Mouse (Mus musculus): ENCODE results near the gene Krt81. TPM values are rescaled to one million over a fixed set of nuclear protein-coding genes. Genes with fewer than 3 reads are reported as not detected.

Gene Krt81
- polyA plus RNA-seq, 1 experiment from 2014 or later: not detected

DNA sequence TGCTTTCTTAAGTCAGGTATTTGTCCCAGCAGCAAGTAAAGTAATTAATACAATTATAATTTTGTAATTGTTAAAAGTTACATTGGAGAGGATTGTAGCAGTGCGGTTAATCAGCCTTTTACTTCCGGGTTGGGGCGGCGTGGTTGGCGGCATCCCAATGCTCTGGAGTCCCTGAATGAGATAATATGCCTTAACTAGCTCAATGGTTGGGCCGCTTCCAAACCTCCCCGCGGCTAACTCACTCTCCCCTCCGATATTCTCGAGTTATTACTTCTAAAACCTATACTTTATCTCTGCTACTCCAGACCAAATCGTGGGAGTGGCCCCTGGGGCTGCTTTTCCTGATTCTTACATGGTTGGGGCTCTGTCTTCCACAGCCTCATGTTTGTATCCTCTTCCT is 17.0 kb downstream of the Krt81 start:
- no peaks in the 10 kb centered on the region for H3K36me3 ChIP-seq (ENCODE audit: control insufficient read depth, insufficient read depth, low read length)
- H3K4me3 ChIP-seq (ENCODE audit: low read depth, low read length): no peak overlapping the region
- no peaks in the 10 kb centered on the region for H3K4me1 ChIP-seq (ENCODE audit: control insufficient read depth, insufficient read depth, low read length)
- WGBS: 82% methylated on average over 11 of the region's 11 CpGs
- no peak overlapping the region for H3K9ac ChIP-seq (ENCODE audit: low read length)
- H3K4me2 ChIP-seq (ENCODE audit: low read depth, severe bottlenecking): no peak overlapping the region
- no peak overlapping the region for H3K27ac ChIP-seq (replicated peaks; ENCODE audit: low read depth, low read length)
- no peaks in the 10 kb centered on the region for H3K27me3 ChIP-seq (ENCODE audit: control insufficient read depth, insufficient read depth, low read length)
- H3K9me3 ChIP-seq (ENCODE audit: control insufficient read depth, low read length): no peaks in the 10 kb centered on the region
- ATAC-seq (ENCODE audit: insufficient number of reproducible peaks, low FRiP score, low TSS enrichment, low read depth): no peak
- no peak for DNase-seq (ENCODE audit: low spot score)

DNA sequence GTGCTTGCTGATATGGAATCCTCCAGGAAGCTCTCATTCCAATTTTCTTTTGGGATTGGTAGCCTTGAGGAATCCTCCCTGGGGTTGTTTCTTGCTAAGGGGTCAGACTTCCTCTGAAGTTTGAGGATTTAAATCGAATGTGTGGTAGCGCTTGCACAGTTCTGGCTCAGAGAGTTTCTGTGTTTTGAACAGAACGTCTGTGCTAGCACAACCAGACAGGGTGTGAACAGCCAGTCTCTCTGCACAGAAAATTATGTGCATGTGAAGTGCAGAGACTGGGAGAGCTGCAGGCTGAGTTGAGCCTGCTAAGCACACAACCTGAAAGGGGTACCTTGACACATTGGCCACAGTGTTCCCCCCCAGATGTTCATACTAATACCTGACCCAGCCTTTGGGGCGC is 22.7 kb downstream of the Krt81 start:
- Histone ChIP-seq H3K9ac (ENCODE audit: low read length) (no peak overlapping the region), H3K4me2 (ENCODE audit: low read depth, severe bottlenecking) (no peak overlapping the region), H3K4me3 (ENCODE audit: low read depth, low read length) (no peak overlapping the region), H3K27ac (replicated peaks; ENCODE audit: low read depth, low read length) (no peak overlapping the region), H3K4me1 (ENCODE audit: control insufficient read depth, insufficient read depth, low read length) (0 out of 2 replicates have a peak, but pooled peaks cover 3% of the 10 kb centered on the region), H3K27me3 (ENCODE audit: control insufficient read depth, insufficient read depth, low read length) (peaks cover 32% of the 10 kb centered on the region), H3K36me3 (ENCODE audit: control insufficient read depth, insufficient read depth, low read length) (no peaks in the 10 kb centered on the region), H3K9me3 (ENCODE audit: control insufficient read depth, low read length) (no peaks in the 10 kb centered on the region)
- ATAC-seq (ENCODE audit: insufficient number of reproducible peaks, low FRiP score, low TSS enrichment, low read depth) (no peak), DNase-seq (ENCODE audit: low spot score) (no peak)
- WGBS: 83% methylated on average over 4 of the region's 4 CpGs

DNA sequence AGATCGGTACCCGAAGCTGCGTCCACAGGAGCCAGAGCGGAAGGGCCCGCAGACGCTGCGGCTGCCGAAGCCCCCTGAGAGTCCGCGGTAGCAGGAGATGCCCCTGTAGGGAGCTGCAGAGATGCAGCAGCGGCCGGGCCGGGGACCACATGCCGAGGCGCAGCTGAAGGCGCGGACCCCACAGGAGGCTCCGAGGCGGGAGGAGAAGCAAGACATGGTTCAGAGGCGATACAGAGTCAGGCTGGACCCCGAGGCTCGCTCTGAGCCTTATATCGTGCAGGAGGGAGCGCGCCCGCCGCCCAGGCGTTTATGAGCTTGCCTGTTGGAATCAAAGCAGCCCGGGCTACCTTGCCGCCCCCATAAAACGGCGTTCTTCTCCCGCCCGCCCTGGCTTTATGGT is 25.0 kb downstream of the Krt81 start, which contains the start of gene Krt87:
Krt87 (minus strand) TSS at position 250 of the 400 bp plus-strand sequence.
- WGBS: under 1% methylated on average over 34 of the region's 34 CpGs

DNA sequence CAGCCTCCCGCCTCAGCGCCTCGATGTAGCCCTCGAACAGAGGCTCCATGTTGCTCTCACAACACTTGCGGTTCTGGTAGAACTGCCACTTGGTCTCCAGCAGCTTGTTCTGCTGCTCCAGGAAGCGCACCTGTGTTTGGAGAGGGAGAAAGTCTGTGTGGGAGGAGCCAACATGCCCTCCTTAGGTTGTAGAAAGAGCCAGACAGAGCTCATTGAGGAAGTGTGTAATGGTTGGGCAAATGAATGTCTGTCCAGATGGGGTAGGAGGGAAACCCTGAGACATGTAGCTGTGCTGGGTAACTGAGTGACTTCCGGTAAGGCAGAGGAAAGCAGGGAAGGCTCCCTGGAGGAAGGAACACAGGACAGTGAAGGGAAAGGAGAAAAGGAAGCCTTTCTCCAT is 26.9 kb downstream of the Krt81 start:
- Histone ChIP-seq H3K27me3 (ENCODE audit: control insufficient read depth, insufficient read depth, low read length) (peaks cover 35% of the 10 kb centered on the region), H3K27ac (replicated peaks; ENCODE audit: low read depth, low read length) (no peak overlapping the region)
- WGBS: 94% methylated on average over 4 of the region's 7 CpGs

More for the DNA sequence above, 25.0 kb downstream of the Krt81 start, which contains the start of gene Krt87:
- no peak within 1 kb of the TSS for H3K9ac ChIP-seq (ENCODE audit: low read length)
- peak within 1 kb of the TSS; percentile 21; the same call in 1 of the 2 replicates for H3K4me3 ChIP-seq (ENCODE audit: low read depth, low read length)
- peak; percentile 61 for DNase-seq (ENCODE audit: low spot score)
- no peak for ATAC-seq (ENCODE audit: insufficient number of reproducible peaks, low FRiP score, low TSS enrichment, low read depth)
- 0 out of 2 replicates have a peak, but pooled peaks cover 3% of the 10 kb centered on the region for H3K4me1 ChIP-seq (ENCODE audit: control insufficient read depth, insufficient read depth, low read length)
- H3K27me3 ChIP-seq (ENCODE audit: control insufficient read depth, insufficient read depth, low read length): peaks cover 32% of the 10 kb centered on the region
- no peaks in the 10 kb centered on the region for H3K36me3 ChIP-seq (ENCODE audit: control insufficient read depth, insufficient read depth, low read length)
- H3K9me3 ChIP-seq (ENCODE audit: control insufficient read depth, low read length): no peaks in the 10 kb centered on the region
- H3K27ac ChIP-seq (replicated peaks; ENCODE audit: low read depth, low read length): no peak within 1 kb of the TSS
- H3K4me2 ChIP-seq (ENCODE audit: low read depth, severe bottlenecking): peak within 1 kb of the TSS; percentile 39

DNA sequence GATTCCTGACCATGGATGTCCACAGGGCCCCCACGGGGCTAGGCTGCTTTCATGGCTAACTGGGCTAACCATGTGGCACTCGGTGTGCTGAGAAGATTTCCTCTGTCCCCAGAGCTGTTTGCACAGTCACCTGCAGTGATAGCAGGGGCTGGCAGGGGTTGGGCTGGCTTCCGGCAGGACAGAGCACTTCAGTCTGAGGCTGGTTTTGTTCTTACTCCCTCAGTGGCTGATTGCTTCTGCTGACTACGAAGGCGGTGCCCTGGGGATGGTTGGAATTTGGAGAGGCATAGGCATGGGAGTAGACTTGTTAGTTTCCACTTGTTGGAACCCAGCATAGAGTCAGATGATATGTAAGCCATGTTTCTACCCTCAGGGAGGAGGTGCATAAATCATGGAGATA is 38.6 kb downstream of the Krt81 start:
- WGBS: 34% methylated on average over 5 of the region's 5 CpGs
- no peak for DNase-seq (ENCODE audit: low spot score)

More for the DNA sequence above, 26.9 kb downstream of the Krt81 start:
- Histone ChIP-seq H3K4me2 (ENCODE audit: low read depth, severe bottlenecking) (no peak overlapping the region), H3K4me3 (ENCODE audit: low read depth, low read length) (no peak overlapping the region), H3K9me3 (ENCODE audit: control insufficient read depth, low read length) (no peaks in the 10 kb centered on the region), H3K9ac (ENCODE audit: low read length) (no peak overlapping the region), H3K4me1 (ENCODE audit: control insufficient read depth, insufficient read depth, low read length) (0 out of 2 replicates have a peak, but pooled peaks cover 3% of the 10 kb centered on the region), H3K36me3 (ENCODE audit: control insufficient read depth, insufficient read depth, low read length) (no peaks in the 10 kb centered on the region)
- ATAC-seq (ENCODE audit: insufficient number of reproducible peaks, low FRiP score, low TSS enrichment, low read depth) (no peak), DNase-seq (ENCODE audit: low spot score) (no peak)

DNA sequence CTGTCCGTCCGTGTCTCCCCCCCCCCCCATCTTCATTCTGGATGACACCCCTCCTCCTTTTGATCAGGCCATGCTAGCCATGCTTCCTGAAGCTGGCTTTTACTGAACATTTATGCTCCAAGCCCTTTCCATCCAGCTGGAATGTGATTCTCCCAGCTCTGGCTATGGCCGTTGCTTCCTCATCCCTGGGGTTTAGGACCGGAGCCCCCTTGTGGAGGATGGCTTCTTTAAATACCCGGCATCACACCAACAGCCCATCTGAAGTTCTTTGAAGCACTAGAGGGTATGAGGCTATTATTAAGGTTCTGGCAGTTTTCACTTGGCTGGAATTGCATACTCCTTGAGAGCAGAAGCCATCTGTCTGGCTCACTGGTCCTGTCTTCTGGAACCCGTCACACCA is 42.6 kb downstream of the Krt81 start:
- H3K9ac ChIP-seq (ENCODE audit: low read length): no peak overlapping the region
- DNase-seq (ENCODE audit: low spot score) (no peak), ATAC-seq (ENCODE audit: insufficient number of reproducible peaks, low FRiP score, low TSS enrichment, low read depth) (no peak)
- WGBS: 52% methylated on average over 6 of the region's 6 CpGs
- no peaks in the 10 kb centered on the region for H3K4me1 ChIP-seq (ENCODE audit: control insufficient read depth, insufficient read depth, low read length)
- no peak overlapping the region for H3K4me3 ChIP-seq (ENCODE audit: low read depth, low read length)
- no peaks in the 10 kb centered on the region for H3K27me3 ChIP-seq (ENCODE audit: control insufficient read depth, insufficient read depth, low read length)
- no peak overlapping the region for H3K27ac ChIP-seq (replicated peaks; ENCODE audit: low read depth, low read length)
- H3K36me3 ChIP-seq (ENCODE audit: control insufficient read depth, insufficient read depth, low read length): no peaks in the 10 kb centered on the region
- H3K9me3 ChIP-seq (ENCODE audit: control insufficient read depth, low read length): no peaks in the 10 kb centered on the region
- no peak overlapping the region for H3K4me2 ChIP-seq (ENCODE audit: low read depth, severe bottlenecking)

More for the DNA sequence above, 38.6 kb downstream of the Krt81 start:
- no peak overlapping the region for H3K4me3 ChIP-seq (ENCODE audit: low read depth, low read length)
- ATAC-seq (ENCODE audit: insufficient number of reproducible peaks, low FRiP score, low TSS enrichment, low read depth): no peak
- H3K27ac ChIP-seq (replicated peaks; ENCODE audit: low read depth, low read length): no peak overlapping the region
- H3K27me3 ChIP-seq (ENCODE audit: control insufficient read depth, insufficient read depth, low read length): no peaks in the 10 kb centered on the region
- H3K4me1 ChIP-seq (ENCODE audit: control insufficient read depth, insufficient read depth, low read length): no peaks in the 10 kb centered on the region
- no peaks in the 10 kb centered on the region for H3K36me3 ChIP-seq (ENCODE audit: control insufficient read depth, insufficient read depth, low read length)
- H3K4me2 ChIP-seq (ENCODE audit: low read depth, severe bottlenecking): no peak overlapping the region
- H3K9me3 ChIP-seq (ENCODE audit: control insufficient read depth, low read length): no peaks in the 10 kb centered on the region
- H3K9ac ChIP-seq (ENCODE audit: low read length): no peak overlapping the region; the same call in 1 of the 2 replicates

DNA sequence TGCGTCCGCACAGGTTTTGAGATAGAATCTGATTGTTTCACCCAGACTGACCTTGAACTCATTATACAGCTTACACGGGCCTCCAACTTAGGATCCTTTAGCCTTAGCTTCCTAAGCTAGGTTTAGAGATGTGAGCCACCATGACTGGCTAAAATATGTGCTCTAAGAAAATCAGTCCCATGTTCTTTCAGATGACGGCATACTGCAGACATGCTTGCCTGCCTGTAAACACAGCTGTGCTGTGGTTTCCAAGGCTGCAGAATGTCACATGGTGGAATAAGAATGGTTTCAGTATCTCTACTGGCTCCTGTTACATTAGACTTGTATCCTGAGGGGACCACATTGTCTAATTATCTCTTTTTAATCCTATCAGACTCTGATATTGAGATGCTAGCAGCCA is 44.6 kb downstream of the Krt81 start:
- no peak overlapping the region for H3K27ac ChIP-seq (replicated peaks; ENCODE audit: low read depth, low read length)
- 0 out of 2 replicates have a peak, but pooled peaks cover under 1% of the 10 kb centered on the region for H3K27me3 ChIP-seq (ENCODE audit: control insufficient read depth, insufficient read depth, low read length)
- no peak overlapping the region for H3K4me2 ChIP-seq (ENCODE audit: low read depth, severe bottlenecking)
- no peaks in the 10 kb centered on the region for H3K9me3 ChIP-seq (ENCODE audit: control insufficient read depth, low read length)
- 89% methylated on average over 4 of the region's 4 CpGs for WGBS
- H3K4me1 ChIP-seq (ENCODE audit: control insufficient read depth, insufficient read depth, low read length): peaks cover 6% of the 10 kb centered on the region; the same call in 1 of the 2 replicates
- H3K9ac ChIP-seq (ENCODE audit: low read length): no peak overlapping the region
- no peak for DNase-seq (ENCODE audit: low spot score)
- ATAC-seq (ENCODE audit: insufficient number of reproducible peaks, low FRiP score, low TSS enrichment, low read depth): no peak
- H3K4me3 ChIP-seq (ENCODE audit: low read depth, low read length): no peak overlapping the region
- H3K36me3 ChIP-seq (ENCODE audit: control insufficient read depth, insufficient read depth, low read length): no peaks in the 10 kb centered on the region

DNA sequence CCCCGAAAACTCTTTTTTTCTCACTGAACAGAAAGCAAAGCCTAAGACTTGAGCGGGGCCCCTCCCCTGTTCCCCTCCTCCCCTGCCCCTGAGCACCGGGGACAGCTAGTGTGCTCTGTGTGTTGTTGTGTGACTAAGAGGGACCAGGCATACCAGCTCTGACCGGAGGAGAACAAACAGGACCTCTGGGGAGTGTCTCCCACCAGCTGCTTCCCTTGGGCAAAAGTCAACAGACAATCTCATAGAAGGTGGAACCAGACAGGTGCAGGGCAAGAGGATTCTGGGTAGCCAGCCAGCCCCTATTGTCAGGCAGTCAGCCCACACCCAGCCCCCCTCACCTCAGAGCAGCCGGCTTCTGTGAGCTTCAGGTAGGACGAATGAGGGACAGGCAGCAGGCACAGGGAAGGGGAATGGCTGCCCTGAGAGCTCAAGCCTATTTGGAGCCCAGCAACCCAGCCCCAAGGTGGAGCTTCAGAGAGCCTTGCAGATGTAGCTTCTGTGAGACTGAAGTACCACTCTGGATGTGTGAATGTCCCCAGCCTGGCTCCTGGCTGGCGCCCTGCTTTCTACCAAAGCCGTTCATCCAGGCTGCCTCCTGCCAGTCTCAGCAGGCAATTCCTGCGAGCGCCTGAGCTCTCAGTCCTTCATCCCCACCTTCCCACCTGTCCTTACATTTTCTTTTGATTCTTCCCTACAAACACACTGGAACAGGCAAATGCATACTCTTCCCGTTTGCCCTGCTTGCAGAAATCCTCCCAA is 48.6 kb downstream of the Krt81 start:
- no peak for DNase-seq (ENCODE audit: low spot score)
- no peak overlapping the region for H3K27ac ChIP-seq (replicated peaks; ENCODE audit: low read depth, low read length)
- peaks cover 14% of the 10 kb centered on the region for H3K4me1 ChIP-seq (ENCODE audit: control insufficient read depth, insufficient read depth, low read length)
- ATAC-seq (ENCODE audit: insufficient number of reproducible peaks, low FRiP score, low TSS enrichment, low read depth): no peak
- no peaks in the 10 kb centered on the region for H3K36me3 ChIP-seq (ENCODE audit: control insufficient read depth, insufficient read depth, low read length)
- H3K27me3 ChIP-seq (ENCODE audit: control insufficient read depth, insufficient read depth, low read length): peaks cover 20% of the 10 kb centered on the region
- H3K4me2 ChIP-seq (ENCODE audit: low read depth, severe bottlenecking): no peak overlapping the region
- no peak overlapping the region for H3K9ac ChIP-seq (ENCODE audit: low read length)
- WGBS: 34% methylated on average over 11 of the region's 11 CpGs
- no peaks in the 10 kb centered on the region for H3K9me3 ChIP-seq (ENCODE audit: control insufficient read depth, low read length)
- no peak overlapping the region for H3K4me3 ChIP-seq (ENCODE audit: low read depth, low read length)

All from limb, embryonic 11.5 days (tissue).